Mouse (Mus musculus) pancreas, adult 10 weeks (tissue): Measurements from ENCODE around the gene Hmgn1. TPM values are rescaled to one million over a fixed set of nuclear protein-coding genes. Genes with fewer than 3 reads are reported as not detected.

Experiments used
- polyA plus RNA-seq: library from polyadenylated mRNA; stranded (reverse); fragments of 350-450 nt; fragmentation: Illumina TruSeq; extraction: RNeasy Lipid Tissue Mini Kit (QIAGEN cat#74804); gene quantifications from one replicate; pipeline ENCODE4 v1.2.3, GENCODE M21; 2015; ENCODE audit warnings: low read depth, low replicate concordance; ENCODE audit not compliant: insufficient read depth

The Hmgn1 gene
- 17.2 TPM for polyA plus RNA-seq

GRCm38 (mm10) chr16:96127657-96128344 lies at the start of gene Hmgn1:
Gene Hmgn1 (minus strand): TSS chr16:96127729.

DNA sequence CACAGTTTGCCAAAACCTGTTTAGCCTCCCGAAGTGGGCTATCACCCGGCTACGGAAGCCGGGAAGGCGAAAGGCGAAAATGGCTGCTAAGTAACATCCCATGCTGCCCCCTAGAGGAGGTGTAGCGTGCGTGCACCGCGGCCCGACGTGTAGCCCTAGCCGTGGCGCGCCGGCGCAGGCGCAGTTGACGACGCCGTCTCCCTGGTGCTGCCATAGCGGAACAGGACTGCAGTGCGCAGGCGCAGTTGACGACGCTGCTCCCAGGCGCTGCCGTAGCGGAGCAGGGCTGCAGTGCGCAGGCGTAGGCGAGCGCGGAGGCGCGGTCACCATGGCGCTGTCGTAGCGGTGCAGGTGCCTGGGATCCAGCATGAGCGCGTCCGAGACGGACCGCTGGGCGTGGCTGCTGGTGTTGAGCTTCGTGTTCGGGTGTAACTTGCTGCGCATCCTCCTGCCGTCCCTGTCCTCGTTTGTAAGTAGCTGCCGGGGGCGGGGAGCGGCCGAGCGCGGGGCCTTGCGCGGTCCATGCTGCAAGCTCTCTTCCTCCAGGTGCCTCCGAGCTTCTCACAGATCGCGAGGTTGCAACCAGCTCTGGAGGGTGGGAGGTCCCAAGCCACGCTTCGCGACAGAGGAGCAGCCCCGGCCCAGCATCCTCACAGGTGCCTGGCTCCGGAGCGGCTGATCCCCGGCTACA lies 17.7 kb upstream of the Hmgn1 start, which contains the start of gene Wrb:
Wrb (plus strand) TSS at position 298 of the 691 bp plus-strand sequence.

DNA sequence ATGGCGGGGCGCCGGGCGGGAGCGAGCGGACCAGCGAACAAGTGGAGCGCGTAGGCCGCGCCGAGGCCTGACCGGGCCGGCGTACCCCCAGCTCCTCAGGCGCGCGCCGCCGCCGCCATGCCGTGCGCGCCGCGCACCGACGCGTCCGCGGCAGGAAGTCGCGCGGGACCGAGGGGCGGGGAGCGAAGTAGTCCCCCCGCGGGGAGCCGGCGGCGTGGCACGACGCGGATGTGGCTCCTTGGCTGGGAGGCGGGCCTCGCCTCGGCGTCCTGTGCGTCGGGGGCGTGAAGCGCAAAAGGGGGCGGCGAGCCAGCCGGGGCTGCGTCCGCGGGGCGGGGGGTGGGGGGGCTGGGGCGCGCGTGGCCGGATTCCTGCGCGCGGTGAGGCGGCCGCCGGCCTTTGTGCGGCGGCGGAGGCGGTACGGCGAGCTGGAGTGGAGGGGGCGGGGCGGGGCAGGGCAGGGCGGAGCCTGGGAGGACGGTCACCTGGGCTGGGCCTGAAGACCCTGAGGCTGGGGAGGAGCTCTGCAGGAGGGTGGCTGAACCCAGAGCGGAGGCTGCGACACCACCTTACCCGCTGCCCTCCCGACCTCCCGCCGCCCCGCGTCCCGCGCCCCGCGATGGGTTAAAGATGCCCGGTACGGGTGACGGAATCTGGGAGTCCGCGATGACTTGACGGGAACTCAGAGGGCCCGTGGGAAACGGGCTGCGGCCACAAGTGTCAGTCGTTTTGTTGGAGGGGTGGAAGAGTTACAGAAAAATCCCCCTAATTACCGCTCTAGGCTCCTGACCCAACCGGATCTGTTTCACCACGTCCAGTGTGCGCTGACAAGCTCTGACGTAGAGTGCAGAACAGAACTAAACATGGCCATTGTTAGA lies 45.0 kb downstream of the Hmgn1 start, which contains the start of gene Brwd1:
Brwd1 (minus strand) TSS at position 226 of the 878 bp plus-strand sequence.

Other genes starting within 250 kb of the Hmgn1 start
- 9.7 TPM for gene Psmg1, start 136.8 kb downstream of the Hmgn1 start, polyA plus RNA-seq
- 35.9 TPM for gene Brwd1, start 45.2 kb downstream of the Hmgn1 start, polyA plus RNA-seq
- gene Wrb, start 17.7 kb upstream of the Hmgn1 start, polyA plus RNA-seq = 5.0 TPM
- 0.37 TPM for gene Lca5l, start 64.5 kb upstream of the Hmgn1 start, polyA plus RNA-seq
- gene Sh3bgr, start 72.7 kb upstream of the Hmgn1 start, polyA plus RNA-seq = 1.8 TPM
- 0.59 TPM for gene B3galt5, start 108.1 kb upstream of the Hmgn1 start, polyA plus RNA-seq